Mouse (Mus musculus): ENCODE data around the gene Gosr2. TPM values are rescaled to one million over a fixed set of nuclear protein-coding genes. Genes with fewer than 3 reads are reported as not detected.

Gosr2 gene
- 67.3 and 71.9 TPM in 2 replicates for polyA plus RNA-seq (2015; fragmentation: Nextera tagmentation; extraction: Ambion mirVana)

DNA sequence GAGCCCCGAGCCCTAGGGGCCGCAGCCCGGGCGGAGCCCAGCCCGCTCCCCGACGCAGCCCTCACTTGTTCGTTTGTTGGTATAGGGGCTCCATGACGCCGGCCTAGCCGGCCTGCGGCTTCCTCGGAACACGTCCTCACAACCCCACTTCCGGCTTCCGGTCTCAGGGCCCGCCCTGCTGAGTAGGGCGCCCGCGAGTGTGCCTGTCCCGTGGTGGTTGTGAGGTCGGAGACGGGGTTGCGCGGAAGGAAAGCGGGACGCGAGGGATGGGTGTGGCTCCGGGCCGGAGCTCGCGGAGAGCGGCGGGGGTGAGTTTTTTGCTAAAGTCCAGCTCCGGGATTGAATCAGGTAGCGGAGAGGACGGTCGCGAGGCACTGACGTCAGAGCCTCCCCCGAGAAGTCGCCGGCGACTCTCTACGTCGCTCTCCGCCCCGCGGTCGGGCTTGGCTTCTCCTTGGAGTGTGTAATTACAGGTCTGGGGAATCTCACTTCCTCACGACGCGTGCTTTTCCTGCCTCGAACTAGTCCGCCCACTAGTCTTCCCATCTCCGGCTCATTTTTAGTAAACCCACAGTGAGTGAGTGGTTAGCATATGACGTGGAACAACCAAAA lies at the start of gene Gosr2:
Gene Gosr2 (minus strand): TSS at position 334 of the 612 bp plus-strand sequence.

DNA sequence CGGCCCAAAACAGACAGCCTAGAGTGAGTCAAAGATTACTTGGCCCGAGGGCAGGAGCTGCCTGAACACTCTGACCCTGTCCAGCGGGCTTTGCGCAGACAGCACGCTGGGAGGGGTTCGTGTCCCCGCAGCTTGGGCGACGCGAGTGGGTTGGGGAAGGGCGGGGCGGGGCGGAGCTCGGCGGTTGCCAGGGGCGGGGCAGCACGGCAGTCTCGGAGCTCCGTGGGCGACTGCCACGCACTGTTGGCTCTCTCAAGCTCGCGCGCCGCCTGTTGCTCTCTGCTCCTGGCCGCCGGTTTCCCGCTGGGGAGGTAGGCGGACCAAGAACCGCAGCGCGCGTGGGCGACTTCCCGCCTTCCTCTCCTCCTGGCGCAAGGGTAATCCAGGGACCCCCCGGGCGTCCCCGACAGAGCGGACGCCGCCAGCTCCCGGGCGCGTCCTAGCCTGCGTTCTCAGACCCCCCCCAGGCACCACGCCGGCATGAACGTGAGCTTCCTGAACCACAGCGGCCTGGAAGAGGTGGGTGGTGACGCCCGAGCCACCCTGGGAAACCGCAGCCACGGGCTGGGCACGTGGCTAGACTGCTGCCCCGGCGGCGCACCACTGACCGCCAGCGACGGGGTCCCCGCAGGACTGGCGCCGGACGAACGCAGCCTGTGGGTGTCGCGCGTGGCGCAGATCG lies 48.3 kb downstream of the Gosr2 start, which contains the start of gene Rprml:
Gene Rprml (plus strand): TSS at position 270 of the 682 bp plus-strand sequence.

DNA sequence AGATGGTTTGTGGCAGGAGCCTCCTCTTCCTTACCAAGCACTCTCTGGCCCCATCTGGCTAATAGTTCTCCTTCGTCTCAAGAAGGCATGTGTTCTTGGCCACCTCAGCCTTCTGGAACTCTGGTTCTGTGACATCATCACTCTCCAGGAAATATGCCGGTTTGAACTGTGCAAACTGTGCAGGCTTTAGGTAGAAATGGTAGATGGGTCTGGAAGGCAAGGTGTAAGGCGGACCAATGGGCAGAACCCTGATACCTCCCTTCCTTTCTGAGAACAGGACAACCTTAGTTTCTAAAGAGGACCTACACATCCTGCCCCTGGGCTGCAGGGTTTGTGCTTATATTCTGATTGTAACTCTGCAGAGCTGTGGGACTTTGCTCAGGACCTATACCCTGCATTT lies 58.9 kb downstream of the Gosr2 start, which contains the start of gene Lyzl6:
Gene Lyzl6 (minus strand): TSS at position 101 of the 400 bp plus-strand sequence.

Other genes starting within 250 kb of the Gosr2 start
- gene Lrrc37a, start 193.3 kb downstream of the Gosr2 start, polyA plus RNA-seq (2015; fragmentation: Nextera tagmentation; extraction: Ambion mirVana), result not detected in 2 replicates
- gene Gm884, start 76.8 kb downstream of the Gosr2 start, polyA plus RNA-seq (2015; fragmentation: Nextera tagmentation; extraction: Ambion mirVana), result not detected in 2 replicates
- not detected in 2 replicates for gene Lyzl6, start 59.0 kb downstream of the Gosr2 start, polyA plus RNA-seq (2015; fragmentation: Nextera tagmentation; extraction: Ambion mirVana)
- gene Rprml, start 48.3 kb downstream of the Gosr2 start, polyA plus RNA-seq (2015; fragmentation: Nextera tagmentation; extraction: Ambion mirVana), result not detected in 2 replicates
- gene Wnt9b, start 51.9 kb upstream of the Gosr2 start, polyA plus RNA-seq (2015; fragmentation: Nextera tagmentation; extraction: Ambion mirVana), result not detected in 2 replicates
- not detected in 2 replicates for gene Wnt3, start 76.3 kb upstream of the Gosr2 start, polyA plus RNA-seq (2015; fragmentation: Nextera tagmentation; extraction: Ambion mirVana)

All from urinary bladder, postnatal 0 days (tissue).